Mouse (Mus musculus): ENCODE measurements around the gene Midn.

Gene Midn

GRCm38 (mm10) chr10:80143664-80144063 lies 4.4 kb upstream of the Midn start:
- no peak for DNase-seq (ENCODE audit: low read depth, low spot score)

GRCm38 (mm10) chr10:80144159-80144558 lies 3.9 kb upstream of the Midn start:
- no peak for DNase-seq (ENCODE audit: low read depth, low spot score)

- DNase-seq (ENCODE audit: low read depth, low spot score), result no peak
Observed at GRCm38 (mm10) chr10:80144864-80145838, 2.9 kb upstream of the Midn start.

DNA sequence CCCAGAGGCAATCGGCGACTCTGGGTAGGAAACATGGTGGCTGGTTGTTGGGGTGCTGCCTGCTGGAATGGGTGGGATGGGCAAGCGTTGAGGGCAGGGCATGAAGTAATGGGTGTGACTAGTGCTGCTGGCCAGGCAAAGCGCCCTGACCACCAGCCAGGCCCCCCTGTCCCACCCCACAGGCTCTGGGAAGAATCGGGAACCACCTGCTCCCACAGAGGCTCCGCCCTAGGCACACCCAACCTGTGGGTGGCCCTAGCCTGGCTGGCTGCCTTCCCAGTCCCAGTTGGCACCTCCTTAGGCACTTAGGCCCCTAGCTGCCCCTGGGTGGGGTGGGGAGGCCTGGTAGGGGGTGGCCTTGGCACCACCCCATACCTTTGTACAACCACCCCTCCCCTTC lies 2.2 kb upstream of the Midn start:
- DNase-seq (ENCODE audit: low read depth, low spot score), result no peak

DNA sequence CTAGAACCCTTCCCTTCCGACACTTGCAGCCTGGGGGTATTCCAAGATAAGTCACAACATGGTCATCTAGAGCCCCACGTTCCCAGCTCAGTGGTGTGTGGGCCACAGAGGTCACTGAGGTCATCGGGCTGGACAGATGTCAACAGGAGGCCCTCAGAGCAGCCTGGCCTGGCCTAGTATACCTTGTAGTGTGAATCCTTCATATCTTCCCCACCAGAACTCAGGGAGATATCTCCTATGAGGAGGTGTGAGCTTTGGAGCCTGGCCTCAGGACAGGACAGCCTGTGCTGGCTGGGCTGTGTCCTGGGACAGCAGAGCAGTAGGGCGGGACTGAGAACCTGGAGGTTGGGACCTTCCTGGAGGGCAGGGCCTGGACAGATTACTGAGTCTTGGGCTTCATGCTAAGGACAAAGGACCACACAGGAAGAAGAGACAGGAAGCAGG lies 1.5 kb upstream of the Midn start:
- DNase-seq (ENCODE audit: low read depth, low spot score), result no peak

DNA sequence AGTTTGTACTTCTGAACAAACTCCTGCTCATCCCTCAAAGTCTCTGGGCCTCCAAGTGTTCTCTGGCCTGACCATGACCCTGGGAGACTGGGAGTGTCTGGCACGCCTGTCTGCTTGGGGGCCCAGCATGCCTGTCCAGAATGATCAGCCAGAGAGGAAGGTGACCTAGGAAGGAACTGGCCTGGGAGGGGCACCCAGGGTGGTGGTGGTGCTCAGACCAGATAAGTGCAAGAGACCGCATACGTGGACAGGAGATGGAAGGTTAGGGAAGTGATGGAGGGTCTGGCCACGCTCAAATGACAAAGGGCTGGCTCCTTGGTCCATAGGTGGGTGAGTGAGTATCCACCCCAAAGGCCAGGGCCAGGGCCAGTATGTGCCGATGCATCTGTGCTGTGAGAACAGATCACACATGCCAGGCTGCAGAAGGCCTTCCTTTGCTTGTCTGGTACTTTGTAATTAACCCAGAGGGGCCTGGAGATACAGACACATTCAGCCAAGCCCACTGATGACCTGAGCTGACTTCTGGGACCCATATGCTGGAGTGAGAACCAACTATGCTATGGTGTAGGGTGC lies 840 bp upstream of the Midn start:
- DNase-seq (ENCODE audit: low read depth, low spot score), result no peak

DNA sequence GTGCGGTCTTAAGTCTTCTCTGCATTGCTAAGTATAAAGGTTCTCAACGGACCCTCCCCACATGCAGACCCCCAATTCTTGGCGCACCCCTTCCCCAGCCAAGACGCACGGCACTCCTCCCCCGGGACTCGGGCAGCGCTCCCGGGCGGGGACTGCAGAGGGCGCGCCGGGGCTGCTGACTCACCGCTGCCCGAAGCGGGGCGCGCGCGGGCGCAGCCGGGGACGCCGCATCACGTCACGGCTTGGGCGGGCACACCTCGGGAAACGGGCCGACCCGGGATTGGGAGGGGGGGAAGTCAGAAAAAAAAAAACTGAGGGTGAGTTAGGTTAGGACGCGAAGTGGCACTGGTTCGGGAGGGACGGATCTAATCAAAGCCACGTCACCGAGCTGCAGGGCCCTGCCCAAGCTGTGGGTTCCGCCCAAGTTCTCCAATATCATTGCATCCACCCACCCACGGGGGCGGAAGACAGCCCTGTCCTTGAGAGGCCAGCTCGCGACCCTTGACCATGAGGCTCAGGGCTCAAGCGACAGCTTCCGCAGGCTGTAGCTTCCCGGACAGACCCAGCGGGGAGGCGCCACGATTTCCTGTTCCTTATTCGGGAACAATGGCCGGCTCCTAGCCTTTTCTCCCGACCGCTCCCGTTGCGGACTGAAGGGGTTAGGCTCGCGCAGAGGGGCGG lies 678 bp downstream of the Midn start:
- peak; percentile 83 for DNase-seq (ENCODE audit: low read depth, low spot score)

GRCm38 (mm10) chr10:80149291-80150225 lies 1.5 kb downstream of the Midn start:
- DNase-seq (ENCODE audit: low read depth, low spot score), result peak; percentile 96

DNA sequence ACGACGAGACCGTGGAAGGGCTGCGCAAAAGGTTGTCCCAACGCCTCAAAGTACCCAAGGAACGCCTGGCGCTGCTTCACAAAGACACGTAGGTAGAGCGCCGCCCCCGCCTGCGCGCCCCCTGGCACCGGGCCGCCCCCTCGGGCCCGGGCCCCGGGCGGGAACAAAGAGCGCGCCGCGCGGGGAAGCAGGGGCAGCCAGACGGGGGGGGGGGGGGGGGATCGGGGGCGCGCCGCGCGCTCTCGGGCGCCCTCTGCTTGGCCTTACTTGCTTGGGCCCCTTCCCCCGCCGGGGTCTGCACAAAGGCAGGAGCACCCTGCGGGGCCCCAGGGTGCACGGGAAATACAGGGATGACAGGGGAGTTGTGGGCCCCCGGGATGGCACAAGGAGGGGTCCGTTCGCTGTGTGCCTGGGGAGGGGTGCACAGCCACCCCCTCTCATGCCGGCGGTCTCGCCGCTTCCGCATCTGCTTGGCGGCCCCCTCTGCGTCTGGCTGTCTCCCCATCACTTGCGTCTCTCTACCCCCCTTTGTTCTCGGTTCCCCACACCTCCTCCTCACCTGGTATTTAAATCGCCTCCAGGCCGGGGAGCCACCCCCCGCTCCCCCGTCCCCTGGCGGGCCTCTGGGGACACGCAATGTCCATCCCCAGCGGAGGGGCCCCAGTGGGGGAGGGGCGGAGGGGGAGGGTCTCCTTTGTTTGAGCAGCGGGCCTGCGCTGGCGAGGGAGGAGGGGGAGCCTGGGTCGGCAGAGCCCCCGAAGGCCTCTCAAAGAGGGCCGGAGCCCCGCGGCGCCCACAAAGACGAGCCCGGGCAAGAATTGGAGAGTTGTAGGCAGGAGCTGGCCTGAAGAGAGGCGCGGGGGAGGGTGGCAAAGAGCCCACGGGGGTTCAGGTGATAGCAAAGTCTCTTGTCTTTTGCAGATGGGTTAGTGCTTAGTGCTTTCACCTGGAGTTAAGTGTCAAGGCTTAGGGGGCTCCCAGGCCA lies 2.4 kb downstream of the Midn start:
- no peak for DNase-seq (ENCODE audit: low read depth, low spot score)

- DNase-seq (ENCODE audit: low read depth, low spot score), result no peak
Observed at GRCm38 (mm10) chr10:80151211-80152034, 3.4 kb downstream of the Midn start.

DNA sequence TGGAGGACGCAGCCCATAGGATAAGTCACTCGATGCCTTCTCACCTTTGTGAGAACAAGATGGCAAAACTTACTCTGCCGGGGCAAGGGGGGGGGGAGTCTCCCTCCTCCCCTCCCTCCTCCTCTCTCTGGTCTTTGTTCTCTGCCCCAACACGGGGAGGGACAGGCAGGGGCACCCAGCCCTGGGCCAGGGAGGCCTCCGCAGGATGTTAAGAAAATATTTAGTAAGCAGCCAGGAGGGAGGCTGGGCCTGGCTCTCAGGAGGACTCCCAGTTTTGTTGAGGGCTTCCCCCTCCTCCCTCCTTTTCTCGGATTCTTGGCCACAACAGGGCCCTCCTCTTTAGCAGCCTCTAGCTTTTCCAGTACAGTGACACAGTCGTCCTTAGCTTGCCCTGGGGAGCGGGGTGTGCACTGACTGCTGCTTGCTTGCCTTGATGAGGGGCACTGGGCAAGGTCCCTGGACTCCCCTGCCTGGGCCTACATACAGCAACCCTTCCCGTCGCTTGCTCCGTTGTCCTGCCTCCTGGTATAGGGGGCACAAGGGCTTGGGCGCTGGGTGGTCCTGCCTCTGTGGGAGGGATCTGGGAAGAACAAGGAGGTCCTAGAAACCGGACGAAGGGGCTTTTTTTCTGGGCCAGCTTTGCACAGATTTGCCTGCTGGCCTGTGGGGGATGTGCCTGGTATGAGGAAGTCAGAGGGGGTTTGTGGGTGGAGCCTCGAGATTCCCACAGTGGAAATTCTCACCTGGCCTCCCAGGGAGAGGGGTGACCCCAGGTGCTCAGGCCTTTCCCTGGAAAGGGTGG lies 4.2 kb downstream of the Midn start:
- DNase-seq (ENCODE audit: low read depth, low spot score), result no peak

DNA sequence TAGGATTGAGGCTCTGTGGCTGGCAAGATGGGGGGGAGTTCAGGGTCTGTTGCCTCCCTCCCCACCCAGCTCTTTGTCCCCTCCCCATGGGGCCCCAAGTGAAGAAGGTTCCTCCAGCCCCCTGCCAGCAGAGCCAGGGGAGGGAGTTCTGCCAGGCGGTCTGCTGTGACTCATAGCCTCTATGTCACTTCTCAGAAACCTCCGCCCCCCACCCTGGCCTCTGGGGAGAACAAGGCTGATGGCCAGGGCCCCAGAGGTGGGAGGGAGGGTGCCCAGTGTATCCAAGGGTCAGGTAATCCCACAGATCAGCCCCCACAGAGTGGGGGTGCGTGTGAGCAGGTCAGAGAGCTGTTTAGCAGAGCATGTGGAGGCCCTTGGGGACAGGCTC lies 4.8 kb downstream of the Midn start:
- DNase-seq (ENCODE audit: low read depth, low spot score), result no peak

GRCm38 (mm10) chr10:80153713-80154112 lies 5.6 kb downstream of the Midn start:
- no peak for DNase-seq (ENCODE audit: low read depth, low spot score)

GRCm38 (mm10) chr10:80154384-80154783 lies 6.3 kb downstream of the Midn start:
- DNase-seq (ENCODE audit: low read depth, low spot score), result no peak

DNA sequence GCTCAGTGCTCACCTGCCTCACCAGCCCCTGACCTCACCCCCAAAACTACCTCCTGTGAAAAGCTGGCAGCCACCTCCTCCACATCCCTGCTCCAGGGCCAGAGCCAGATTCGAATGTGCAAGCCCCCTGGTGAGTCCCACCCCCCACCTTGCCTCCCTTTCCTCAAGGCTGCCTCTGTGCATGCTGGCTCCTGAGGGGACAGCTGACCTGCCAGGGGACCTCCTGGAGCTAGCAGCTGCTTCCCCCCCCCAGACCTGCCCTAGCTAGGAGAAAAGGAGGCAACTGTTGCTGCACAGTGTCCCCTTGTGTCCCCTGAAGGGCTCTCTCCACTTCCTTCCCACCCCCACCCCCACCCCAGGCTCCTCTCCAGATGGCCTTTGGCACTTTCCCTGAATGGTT lies 7.2 kb downstream of the Midn start:
- DNase-seq (ENCODE audit: low read depth, low spot score), result no peak

- no peak for DNase-seq (ENCODE audit: low read depth, low spot score)
Observed at GRCm38 (mm10) chr10:80156002-80156751, 8.1 kb downstream of the Midn start.

- no peak for DNase-seq (ENCODE audit: low read depth, low spot score)
Observed at GRCm38 (mm10) chr10:80156752-80157053, 8.6 kb downstream of the Midn start.
